Mouse (Mus musculus) embryonic facial prominence, embryonic 10.5 days (tissue): ENCODE measurements around the gene Nobox. TPM values are rescaled to one million over a fixed set of nuclear protein-coding genes. Genes with fewer than 3 reads are reported as not detected.

Experiments
- DNase-seq: peaks from one replicate; pipeline ENCODE4 v3.0.0-alpha.2; 2017; ENCODE audit warnings: low spot score
- H3K27ac ChIP-seq: fragments of 300-500 bp; sonication (generic); replicated peaks from 2 replicates; pipeline ENCODE4 v1.5.1; 2016; ENCODE audit warnings: mild to moderate bottlenecking
- H3K27me3 ChIP-seq: fragments of 300-500 bp; sonication (generic); replicated peaks from 2 replicates; pipeline ENCODE4 v1.6.1; 2016; ENCODE audit warnings: low read depth, mild to moderate bottlenecking; ENCODE audit not compliant: poor library complexity, severe bottlenecking
- H3K36me3 ChIP-seq: fragments of 300-500 bp; sonication (generic); replicated peaks from 2 replicates; pipeline ENCODE4 v1.6.1; 2016; ENCODE audit warnings: mild to moderate bottlenecking, moderate library complexity
- H3K4me1 ChIP-seq: fragments of 300-500 bp; sonication (generic); 2 replicates; pipeline ENCODE4 v1.6.1; 2016
- H3K4me3 ChIP-seq: fragments of 300-500 bp; sonication (generic); 2 replicates; pipeline ENCODE4 v1.5.1; 2016; ENCODE audit warnings: mild to moderate bottlenecking, moderate library complexity
- H3K9me3 ChIP-seq: fragments of 300-500 bp; sonication (generic); 2 replicates; pipeline ENCODE4 v1.6.1; 2016; ENCODE audit warnings: mild to moderate bottlenecking
- WGBS: fragments of 180-500 bp; shearing (Covaris S2); methylation state at CpG from one replicate; pipeline ENCODE4 v1.1.7; 2016; 5-methylcytosine and 5-hydroxymethylcytosine counted together
- polyA plus RNA-seq: library from polyadenylated mRNA; unstranded; fragments of >200 nt; fragmentation: Nextera tagmentation; extraction: Ambion mirVana; gene quantifications from 2 replicates; pipeline ENCODE4 v1.2.1, GENCODE M21; 2016

Nobox gene
- not detected in 2 replicates for polyA plus RNA-seq

GRCm38 (mm10) chr6:43309454-43309853, at the start of gene Nobox:
Gene Nobox, minus strand, starts transcription at chr6:43309554.
- H3K4me1 ChIP-seq = peaks cover 3% of the 10 kb centered on the region; the same call in 1 of the 2 replicates
- no peaks in the 10 kb centered on the region for H3K36me3 ChIP-seq
- no peak within 1 kb of the TSS for H3K4me3 ChIP-seq
- H3K27ac ChIP-seq = no peak within 1 kb of the TSS
- no peak for DNase-seq
- 59% methylated on average over 16 of the region's 16 CpGs for WGBS
- no peaks in the 10 kb centered on the region for H3K9me3 ChIP-seq
- no peaks in the 10 kb centered on the region for H3K27me3 ChIP-seq

DNA sequence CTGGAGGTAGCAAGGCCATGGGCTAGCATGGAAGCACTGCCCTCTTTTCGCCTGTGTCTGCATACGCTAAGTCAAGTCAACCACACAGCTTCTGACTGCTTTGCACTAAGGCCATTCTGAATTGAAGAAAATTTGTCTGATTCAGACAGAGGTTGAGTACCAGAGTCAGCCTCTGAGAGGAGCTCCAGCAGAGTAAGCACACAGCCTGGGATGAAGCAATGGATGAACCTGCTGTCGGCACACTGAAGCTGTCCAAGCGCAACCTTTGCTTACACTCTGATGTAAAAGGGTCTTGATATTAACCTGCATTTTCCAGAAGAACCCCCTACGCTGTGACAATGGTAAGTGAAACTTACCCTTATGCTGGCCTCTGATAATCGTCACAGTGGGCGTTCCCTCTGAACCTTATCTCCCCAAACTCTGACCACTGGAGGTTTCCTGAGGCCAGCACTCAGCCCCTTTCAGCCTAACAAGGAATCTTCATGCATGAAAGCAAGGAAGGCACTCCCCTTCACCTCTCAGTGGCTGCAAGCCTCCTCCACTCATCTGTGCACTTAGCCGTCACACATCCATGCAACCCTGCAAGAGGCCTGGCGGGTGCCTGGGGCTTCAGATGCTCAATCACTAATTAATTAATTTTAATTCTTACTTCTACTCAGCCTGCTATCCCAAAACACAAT, 45.3 kb upstream of the Nobox start:
- no peaks in the 10 kb centered on the region for H3K27me3 ChIP-seq
- DNase-seq = no peak
- H3K4me3 ChIP-seq = no peak overlapping the region
- no peaks in the 10 kb centered on the region for H3K9me3 ChIP-seq
- no peaks in the 10 kb centered on the region for H3K36me3 ChIP-seq
- WGBS = 82% methylated on average over 9 of the region's 9 CpGs
- 0 out of 2 replicates have a peak, but pooled peaks cover 3% of the 10 kb centered on the region for H3K4me1 ChIP-seq
- no peak overlapping the region for H3K27ac ChIP-seq

DNA sequence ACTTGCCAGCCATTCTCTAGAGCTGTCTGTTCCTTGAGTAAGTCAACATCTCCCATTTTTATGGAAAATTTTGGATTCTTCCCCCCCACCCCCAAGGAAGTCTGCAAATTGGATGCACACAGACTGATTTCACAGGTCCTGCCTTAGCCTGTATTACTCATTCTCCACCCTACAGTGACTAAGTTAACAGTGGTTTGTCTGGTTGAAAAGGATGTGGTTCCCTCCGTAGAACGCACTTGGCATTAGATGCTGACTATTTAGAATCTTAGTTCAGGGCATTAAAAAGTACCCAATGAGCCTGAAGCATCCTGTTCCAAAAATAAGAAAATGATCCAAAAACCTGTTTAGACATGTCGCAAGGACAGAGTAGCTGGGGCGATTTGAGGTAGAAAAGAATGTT, 44.1 kb upstream of the Nobox start:
- H3K9me3 ChIP-seq = no peaks in the 10 kb centered on the region
- H3K27ac ChIP-seq = no peak overlapping the region
- H3K27me3 ChIP-seq = no peaks in the 10 kb centered on the region
- WGBS = 90% methylated on average over 4 of the region's 4 CpGs
- no peak overlapping the region for H3K4me3 ChIP-seq
- 0 out of 2 replicates have a peak, but pooled peaks cover 3% of the 10 kb centered on the region for H3K4me1 ChIP-seq
- no peak for DNase-seq
- H3K36me3 ChIP-seq = no peaks in the 10 kb centered on the region

DNA sequence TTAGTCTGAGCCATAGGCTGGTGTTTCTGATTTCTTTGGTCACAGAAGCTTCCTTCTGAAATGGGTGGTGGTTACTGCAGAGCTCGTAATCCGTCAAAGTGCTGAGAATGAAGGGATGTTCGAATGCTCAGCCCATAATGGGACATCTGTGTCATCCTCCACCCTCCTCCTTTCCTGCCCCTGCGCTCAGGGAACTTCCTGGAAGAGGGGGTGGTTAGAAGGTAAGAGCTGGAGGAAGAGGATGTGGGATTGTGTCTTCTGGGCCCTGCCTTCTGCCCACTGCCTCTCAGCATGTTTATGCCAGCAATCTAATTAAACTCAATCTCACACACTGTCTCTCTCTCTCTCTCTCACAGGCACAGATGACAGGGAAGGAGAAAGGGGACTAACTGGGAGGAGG, 39.7 kb upstream of the Nobox start:
- WGBS = 59% methylated on average over 4 of the region's 4 CpGs
- no peak for DNase-seq
- H3K9me3 ChIP-seq = no peaks in the 10 kb centered on the region
- no peaks in the 10 kb centered on the region for H3K27me3 ChIP-seq
- H3K36me3 ChIP-seq = no peaks in the 10 kb centered on the region
- no peak overlapping the region for H3K27ac ChIP-seq
- no peak overlapping the region for H3K4me3 ChIP-seq
- no peaks in the 10 kb centered on the region for H3K4me1 ChIP-seq

DNA sequence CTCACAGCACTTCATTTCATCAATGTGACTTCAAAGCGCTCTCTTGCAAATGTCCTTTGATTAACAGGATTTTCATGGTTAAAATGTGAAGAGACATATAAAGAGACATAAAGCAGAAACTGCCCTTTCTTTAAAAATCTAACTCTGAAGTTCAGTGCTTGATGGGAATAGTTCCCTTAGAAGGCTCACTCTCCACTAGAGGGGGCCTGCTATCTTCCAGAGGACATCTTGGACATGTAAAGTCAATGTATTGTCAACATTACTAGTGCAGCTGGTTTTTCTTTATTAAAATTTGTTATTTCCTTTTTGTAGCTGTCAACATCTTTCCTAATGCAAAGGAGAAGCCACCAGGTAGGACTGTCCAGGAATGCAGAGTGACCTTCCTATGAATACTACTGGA, 38.3 kb upstream of the Nobox start:
- 94% methylated on average over 1 of the region's 1 CpGs for WGBS
- H3K27me3 ChIP-seq = no peaks in the 10 kb centered on the region

GRCm38 (mm10) chr6:43343006-43343405, 33.7 kb upstream of the Nobox start:
- H3K36me3 ChIP-seq = no peaks in the 10 kb centered on the region
- 78% methylated on average over 1 of the region's 1 CpGs for WGBS
- H3K27me3 ChIP-seq = no peaks in the 10 kb centered on the region
- no peak for DNase-seq
- no peak overlapping the region for H3K4me3 ChIP-seq
- H3K4me1 ChIP-seq = no peaks in the 10 kb centered on the region
- no peaks in the 10 kb centered on the region for H3K9me3 ChIP-seq
- H3K27ac ChIP-seq = no peak overlapping the region

More for the DNA sequence above, 38.3 kb upstream of the Nobox start:
- H3K4me3 ChIP-seq = no peak overlapping the region
- H3K9me3 ChIP-seq = no peaks in the 10 kb centered on the region
- no peak overlapping the region for H3K27ac ChIP-seq
- DNase-seq = no peak
- H3K4me1 ChIP-seq = no peaks in the 10 kb centered on the region
- H3K36me3 ChIP-seq = no peaks in the 10 kb centered on the region

GRCm38 (mm10) chr6:43342386-43342785, 33.0 kb upstream of the Nobox start:
- WGBS = 64% methylated on average over 2 of the region's 2 CpGs
- Histone ChIP-seq H3K36me3 (no peaks in the 10 kb centered on the region), H3K9me3 (no peaks in the 10 kb centered on the region), H3K4me3 (no peak overlapping the region), H3K4me1 (no peaks in the 10 kb centered on the region), H3K27me3 (no peaks in the 10 kb centered on the region), H3K27ac (no peak overlapping the region)
- DNase-seq = no peak

DNA sequence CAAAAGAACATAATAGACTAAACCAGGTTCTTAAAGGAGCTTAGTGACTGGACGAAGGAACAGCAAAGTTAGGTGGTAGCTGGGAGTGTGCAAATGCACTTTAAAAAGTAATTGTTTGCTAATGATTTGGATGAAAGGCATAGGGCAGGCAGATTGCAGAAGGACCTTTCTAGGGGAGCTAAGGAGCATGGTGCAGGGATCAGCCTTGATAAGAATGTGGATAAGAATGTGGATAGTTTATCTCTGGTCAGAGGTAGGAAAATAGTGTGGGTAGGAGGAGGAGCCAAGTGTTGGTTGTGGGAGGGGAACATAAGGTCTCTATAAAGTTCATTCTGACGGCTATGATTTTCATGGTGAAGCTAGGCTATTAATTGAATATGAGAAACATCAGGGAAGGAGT, 29.4 kb upstream of the Nobox start:
- H3K4me3 ChIP-seq = no peak overlapping the region
- no peaks in the 10 kb centered on the region for H3K36me3 ChIP-seq
- WGBS = 62% methylated on average over 2 of the region's 2 CpGs
- H3K27ac ChIP-seq = no peak overlapping the region
- no peak for DNase-seq
- H3K27me3 ChIP-seq = no peaks in the 10 kb centered on the region
- H3K9me3 ChIP-seq = no peaks in the 10 kb centered on the region
- H3K4me1 ChIP-seq = no peaks in the 10 kb centered on the region

GRCm38 (mm10) chr6:43337491-43337961, 28.2 kb upstream of the Nobox start:
- no peak for DNase-seq
- Histone ChIP-seq H3K27me3 (no peaks in the 10 kb centered on the region), H3K27ac (no peak overlapping the region), H3K36me3 (no peaks in the 10 kb centered on the region), H3K4me1 (no peaks in the 10 kb centered on the region), H3K4me3 (no peak overlapping the region), H3K9me3 (no peaks in the 10 kb centered on the region)
- 59% methylated on average over 10 of the region's 10 CpGs for WGBS

GRCm38 (mm10) chr6:43335619-43336234, 26.4 kb upstream of the Nobox start:
- WGBS = 90% methylated on average over 3 of the region's 3 CpGs
- H3K27ac ChIP-seq = no peak overlapping the region

DNA sequence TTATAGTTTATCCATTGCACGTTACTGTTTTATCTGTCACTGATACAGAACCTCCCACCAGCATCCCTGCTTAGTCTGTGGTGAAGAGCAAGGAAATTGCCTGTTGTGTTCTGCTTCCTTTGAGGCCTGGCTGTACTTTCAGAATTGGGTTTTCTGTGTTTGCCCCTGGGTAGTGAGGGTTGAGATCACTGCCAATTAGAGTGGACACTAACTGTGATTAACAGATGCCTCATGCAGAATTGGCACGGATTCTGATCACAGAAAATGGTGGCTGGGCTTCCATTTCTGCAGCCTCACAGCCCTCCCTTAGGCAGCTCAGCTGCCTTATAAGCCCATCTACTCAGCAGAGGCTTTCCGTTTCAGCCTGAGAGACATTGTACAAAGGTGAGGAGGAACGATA, 24.1 kb upstream of the Nobox start:
- no peak overlapping the region for H3K4me3 ChIP-seq
- WGBS = 68% methylated on average over 4 of the region's 4 CpGs
- no peaks in the 10 kb centered on the region for H3K9me3 ChIP-seq

More at GRCm38 (mm10) chr6:43335619-43336234, 26.4 kb upstream of the Nobox start:
- H3K4me1 ChIP-seq = no peaks in the 10 kb centered on the region
- H3K27me3 ChIP-seq = no peaks in the 10 kb centered on the region
- H3K36me3 ChIP-seq = no peaks in the 10 kb centered on the region
- H3K9me3 ChIP-seq = no peaks in the 10 kb centered on the region
- no peak for DNase-seq
- no peak overlapping the region for H3K4me3 ChIP-seq

GRCm38 (mm10) chr6:43312961-43313656, 3.8 kb upstream of the Nobox start:
- Histone ChIP-seq H3K4me3 (no peak overlapping the region), H3K4me1 (peaks cover 3% of the 10 kb centered on the region; the same call in 1 of the 2 replicates), H3K9me3 (no peaks in the 10 kb centered on the region), H3K27ac (no peak overlapping the region), H3K27me3 (no peaks in the 10 kb centered on the region), H3K36me3 (no peaks in the 10 kb centered on the region)
- 71% methylated on average over 8 of the region's 8 CpGs for WGBS
- DNase-seq = no peak

More for the DNA sequence above, 24.1 kb upstream of the Nobox start:
- DNase-seq = no peak
- H3K27ac ChIP-seq = no peak overlapping the region
- H3K27me3 ChIP-seq = no peaks in the 10 kb centered on the region
- H3K4me1 ChIP-seq = no peaks in the 10 kb centered on the region
- no peaks in the 10 kb centered on the region for H3K36me3 ChIP-seq
